24 mouse cellular contexts compared by ENCODE assay signal in the genomic region with DNA sequence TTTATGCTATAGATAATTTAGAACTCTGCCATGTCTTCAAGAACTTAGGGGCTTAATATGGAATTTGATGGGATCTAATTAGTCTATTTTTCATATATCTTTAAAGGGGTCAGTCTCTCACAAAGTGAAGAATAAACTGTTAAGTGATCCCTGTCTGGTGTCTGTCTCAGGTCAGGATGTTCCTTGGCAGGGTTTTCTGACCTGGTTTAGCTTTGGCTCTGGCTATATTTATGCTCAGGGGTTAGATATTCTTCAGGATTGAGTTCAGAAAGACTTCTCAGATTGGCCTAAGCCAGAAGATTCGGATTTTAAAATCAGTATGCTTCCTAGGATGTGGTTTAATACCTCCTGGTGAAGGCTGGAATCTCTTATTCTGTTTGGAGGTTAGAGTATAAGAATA.
"Had no signal": no experiment of that assay in that cellular context is flagged by ENCODE, and none has a peak within 500 bp of the region (broad histone marks: within the 10 kb centered on the region; RNA-seq: fewer than 3 reads in every experiment).

No protein-coding gene starts in this region.

- H3K9me3 ChIP-seq: heart, embryonic 10.5 days; heart, embryonic 12.5 days; hindbrain, embryonic 10.5 days; hindbrain, embryonic 12.5 days; kidney, embryonic 15.5 days; limb, embryonic 13.5 days; limb, embryonic 15.5 days had no signal

- H3K9ac ChIP-seq: heart, embryonic 12.5 days; hindbrain, embryonic 12.5 days; hindbrain, embryonic 14.5 days; kidney, embryonic 15.5 days; limb, embryonic 13.5 days; limb, embryonic 15.5 days; liver, embryonic 14.5 days had no signal

- H3K4me2 ChIP-seq: heart, embryonic 12.5 days; hindbrain, embryonic 14.5 days; kidney, embryonic 15.5 days; limb, embryonic 13.5 days; limb, embryonic 15.5 days; liver, embryonic 11.5 days had no signal

- H3K27me3 ChIP-seq: heart, embryonic 12.5 days; hindbrain, embryonic 12.5 days; kidney, embryonic 15.5 days; limb, embryonic 13.5 days; limb, embryonic 15.5 days had no signal

- H3K36me3 ChIP-seq: heart, embryonic 10.5 days; heart, embryonic 12.5 days; hindbrain, embryonic 10.5 days; hindbrain, embryonic 12.5 days; kidney, embryonic 15.5 days; limb, embryonic 13.5 days; limb, embryonic 15.5 days had no signal

- ATAC-seq: forebrain, embryonic 16.5 days; hindbrain, embryonic 16.5 days; inflammation-experienced regulatory T-cells, adult 6 months; intestine, postnatal 0 days had no signal

- H3K27ac ChIP-seq: heart, embryonic 10.5 days; hindbrain, embryonic 10.5 days; hindbrain, embryonic 12.5 days; hindbrain, embryonic 14.5 days; kidney, embryonic 15.5 days; kidney, postnatal 0 days; limb, embryonic 13.5 days; limb, embryonic 15.5 days; liver, embryonic 14.5 days had no signal

- DNase-seq: heart, postnatal 10 days; heart, postnatal 4 days; kidney, adult 2 months; kidney, adult 9 months; kidney, postnatal 14 days; kidney, postnatal 36 days; layer of hippocampus, adult 9-11 months; layer of hippocampus, postnatal 36 days; left cerebral cortex, postnatal 4 days had no signal

- H3K4me3 ChIP-seq: heart, embryonic 10.5 days; heart, embryonic 12.5 days; hindbrain, embryonic 10.5 days; hindbrain, embryonic 12.5 days; kidney, embryonic 15.5 days; limb, embryonic 13.5 days; limb, embryonic 15.5 days had no signal
